Mouse (Mus musculus) forelimb bud, embryonic 11.5 days (tissue): Measurements from ENCODE around the gene Nr5a2.

Source experiments
- DNase-seq: peaks from one replicate; pipeline ENCODE4 v3.0.0-alpha.2; 2012; ENCODE audit warnings: low read depth, low spot score

Gene Nr5a2

GRCm38 (mm10) chr1:136960428-136961012 lies at the start of gene Nr5a2:
TSS of gene Nr5a2 (minus strand) at chr1:136960448.
- no peak for DNase-seq

DNA sequence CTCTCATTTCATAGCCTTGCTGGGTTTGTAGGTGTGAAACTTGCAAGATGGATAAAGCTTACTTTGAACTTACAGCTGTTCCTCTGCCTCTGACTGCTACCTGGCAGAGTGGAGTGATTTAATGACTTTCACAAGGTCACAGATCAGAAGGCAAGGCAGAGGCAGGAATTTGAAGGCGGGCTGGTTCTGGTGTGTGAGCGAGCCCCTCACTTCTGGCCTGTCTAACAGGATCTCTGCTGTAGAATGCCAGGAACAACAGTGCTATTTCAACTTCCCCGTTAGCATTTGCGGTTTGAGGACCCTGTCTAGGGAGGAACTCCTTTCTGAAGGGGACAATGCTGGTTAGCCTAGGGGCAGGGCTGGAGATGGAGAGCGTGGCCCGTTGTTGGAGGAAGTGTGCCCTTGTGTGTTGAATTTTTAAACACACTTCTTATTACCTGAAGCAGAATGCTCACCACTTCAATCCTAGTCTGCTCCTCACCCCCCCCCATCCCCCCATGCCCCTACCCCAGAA lies 48.5 kb upstream of the Nr5a2 start:
- DNase-seq, result no peak

- DNase-seq, result no peak
Measured at GRCm38 (mm10) chr1:137003816-137004215, 43.6 kb upstream of the Nr5a2 start.

- DNase-seq, result no peak
Measured at GRCm38 (mm10) chr1:137003144-137003543, 42.9 kb upstream of the Nr5a2 start.

DNA sequence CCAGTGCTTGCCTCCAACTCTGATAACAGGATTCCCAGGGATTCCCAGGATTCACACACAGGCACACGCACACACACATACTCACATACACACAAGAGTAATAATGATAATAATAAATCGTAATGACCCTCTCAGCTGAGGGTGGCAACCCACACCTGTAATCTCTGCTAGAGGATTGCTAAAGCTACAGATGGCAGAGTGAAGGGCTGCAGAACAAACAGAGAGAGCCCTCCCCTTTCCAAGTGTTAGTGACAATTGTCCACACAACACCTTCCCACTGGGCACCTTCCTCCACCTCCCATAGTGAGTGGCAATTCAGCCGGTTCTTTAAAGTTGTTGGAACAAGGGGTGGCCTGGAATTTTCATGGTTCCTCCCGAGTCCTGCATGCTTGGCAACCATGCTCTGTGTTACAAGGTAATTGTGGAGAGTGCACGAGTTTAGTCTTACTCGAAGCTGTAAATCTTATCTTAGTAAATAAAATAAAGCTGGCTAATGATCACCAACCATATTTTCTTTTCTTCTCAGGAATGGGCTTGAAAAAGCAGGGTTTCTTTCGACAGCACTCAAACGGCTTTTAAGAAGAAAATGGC lies 31.6 kb upstream of the Nr5a2 start:
- no peak for DNase-seq

DNA sequence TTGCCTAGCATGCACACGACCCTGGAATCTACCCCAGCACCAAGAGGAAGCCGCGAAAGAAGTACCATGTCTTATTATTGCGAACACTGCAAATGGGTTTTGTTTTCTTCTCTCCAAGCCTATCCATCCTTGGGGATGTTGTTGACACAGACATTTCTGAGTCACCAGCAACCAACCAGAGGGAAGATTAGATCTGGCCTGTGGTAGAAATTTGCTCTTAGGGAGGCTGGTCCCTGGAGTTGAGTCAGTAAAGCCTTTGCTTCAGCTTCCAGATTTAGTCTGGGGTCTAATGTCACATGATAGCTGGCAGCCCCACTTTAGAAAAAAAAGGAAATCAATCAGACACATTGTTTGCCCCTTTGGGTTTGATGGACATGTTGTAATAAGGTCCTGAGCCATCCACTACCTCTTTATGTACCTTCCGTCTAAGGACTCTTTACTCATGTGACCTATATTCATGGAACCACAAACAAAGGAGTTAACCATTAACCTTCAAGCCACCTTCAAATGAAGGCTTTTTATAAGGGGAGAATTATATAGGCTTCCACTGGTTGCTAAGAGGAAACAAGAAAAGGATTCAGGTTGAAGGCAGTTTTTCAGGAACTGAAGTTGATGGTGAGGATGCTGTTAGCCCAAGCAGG lies 20.1 kb upstream of the Nr5a2 start:
- no peak for DNase-seq

- DNase-seq, result no peak
Measured at GRCm38 (mm10) chr1:136977867-136978266, 17.6 kb upstream of the Nr5a2 start.

DNA sequence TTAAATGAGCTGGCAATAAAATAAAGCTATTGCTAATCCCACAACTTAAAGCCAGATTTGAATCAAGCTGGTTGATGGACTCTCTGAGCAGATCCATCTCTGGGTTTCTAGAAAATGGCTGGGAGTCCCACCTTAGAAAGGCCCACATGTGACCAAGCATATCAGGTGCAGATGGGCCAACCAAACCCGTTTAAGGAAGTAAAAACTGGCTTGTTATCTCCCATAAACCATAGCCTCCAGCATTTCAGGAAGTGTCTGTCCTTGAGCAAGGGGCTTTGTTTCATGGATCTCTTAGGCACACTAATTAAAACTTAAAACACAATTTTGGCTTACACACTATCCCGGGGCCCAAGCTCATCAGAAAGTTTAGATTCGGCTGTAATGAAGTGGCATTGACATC lies 13.8 kb upstream of the Nr5a2 start:
- DNase-seq, result no peak

GRCm38 (mm10) chr1:136973016-136973415 lies 12.8 kb upstream of the Nr5a2 start:
- DNase-seq, result no peak

- no peak for DNase-seq
Measured at GRCm38 (mm10) chr1:136970995-136971394, 10.7 kb upstream of the Nr5a2 start.

- DNase-seq, result no peak
Measured at GRCm38 (mm10) chr1:136966728-136967386, 6.6 kb upstream of the Nr5a2 start.

GRCm38 (mm10) chr1:136959491-136959890 lies 757 bp downstream of the Nr5a2 start:
- no peak for DNase-seq

DNA sequence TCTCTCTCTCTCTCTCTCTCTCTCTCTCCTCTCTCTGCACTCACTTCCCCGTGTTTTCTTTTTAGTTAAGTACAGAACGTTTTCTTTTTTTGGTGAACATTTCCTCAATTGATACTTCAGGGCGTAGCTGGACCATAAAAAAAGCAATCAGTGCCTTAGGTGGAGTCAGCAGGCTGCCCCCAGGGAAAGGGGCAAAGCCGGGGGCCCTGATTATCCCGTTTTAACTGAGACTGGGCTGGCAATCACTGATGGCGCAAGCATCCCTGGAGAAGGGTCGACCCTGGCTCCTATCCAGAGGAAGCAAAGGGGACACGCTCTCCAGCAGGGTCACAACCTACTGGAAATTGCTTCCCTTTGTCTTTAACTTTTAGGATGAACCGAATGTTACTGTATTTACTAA lies 1.6 kb downstream of the Nr5a2 start:
- no peak for DNase-seq

GRCm38 (mm10) chr1:136958185-136958584 lies 2.1 kb downstream of the Nr5a2 start:
- peak; percentile 35 for DNase-seq

DNA sequence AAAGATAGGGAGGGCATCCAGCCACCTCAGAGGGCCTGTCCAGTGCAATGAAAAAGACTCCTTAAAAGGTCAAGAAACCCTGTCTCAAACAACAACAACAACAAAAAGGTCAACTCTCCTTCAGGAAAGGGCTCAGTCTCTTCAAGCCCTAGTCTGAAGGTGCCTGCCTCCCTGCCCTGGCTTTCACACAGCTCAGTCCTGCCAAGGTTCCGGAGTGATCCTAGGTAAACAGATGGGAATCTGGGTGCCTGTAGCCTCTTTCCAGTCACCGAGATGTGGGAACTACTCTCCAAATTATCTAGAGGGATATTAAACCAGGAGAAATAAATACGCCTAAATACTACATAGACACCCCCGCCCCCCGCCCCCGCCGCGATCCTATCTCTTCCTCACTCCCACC lies 2.6 kb downstream of the Nr5a2 start:
- DNase-seq, result no peak

DNA sequence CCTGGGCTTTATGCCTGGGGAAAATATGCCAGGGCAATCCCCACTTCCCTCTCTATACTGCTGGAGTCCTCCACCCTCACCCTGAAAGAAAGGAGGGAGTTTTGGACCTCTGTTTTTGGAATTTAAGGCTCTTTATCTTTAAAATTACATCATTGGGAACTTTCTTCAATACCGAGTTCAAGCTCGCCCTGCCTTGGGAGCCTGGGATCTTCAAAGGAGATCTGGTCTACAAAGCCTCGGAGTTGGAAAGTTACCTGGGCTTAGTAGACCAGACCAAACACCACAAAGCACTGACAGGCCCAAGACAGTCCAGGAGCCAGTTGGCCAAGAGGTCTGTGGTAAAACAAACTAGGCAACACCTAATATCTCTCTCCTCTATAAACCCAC lies 6.1 kb downstream of the Nr5a2 start:
- no peak for DNase-seq

GRCm38 (mm10) chr1:136953444-136954107 lies 6.7 kb downstream of the Nr5a2 start:
- DNase-seq, result no peak

DNA sequence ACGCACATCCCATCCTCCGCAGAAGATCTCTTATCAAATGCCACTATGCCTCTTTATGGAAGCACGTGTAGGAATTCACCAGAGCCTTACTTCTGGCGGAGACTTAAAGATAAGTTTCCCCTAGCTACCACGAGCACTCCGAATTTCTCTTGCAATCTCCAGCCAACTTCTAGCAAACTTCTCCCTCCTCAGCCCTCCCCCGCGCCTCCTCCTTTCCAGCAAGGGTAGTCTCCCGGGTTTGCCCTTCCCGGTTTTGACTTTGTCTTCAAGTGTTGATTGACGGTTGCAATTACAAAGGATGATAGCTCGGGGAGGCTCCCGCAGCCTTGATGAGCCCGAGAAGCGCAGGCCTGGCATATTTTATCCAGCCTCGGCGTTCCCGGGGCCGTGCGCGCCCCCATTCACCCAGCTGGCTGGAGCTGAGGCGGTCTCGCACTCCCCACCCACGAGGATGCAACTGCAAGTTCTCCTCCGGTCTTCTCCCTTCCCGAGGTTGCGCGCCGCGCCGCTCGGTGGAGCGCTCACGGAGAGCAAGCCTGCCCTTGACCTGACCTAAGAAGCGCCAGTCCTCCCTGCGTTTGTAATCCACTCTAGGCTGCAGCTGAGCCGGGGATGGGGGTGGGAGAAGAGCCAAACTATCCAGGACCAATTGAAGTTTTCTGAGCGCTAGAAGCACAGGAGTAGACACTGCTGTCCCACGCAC lies 7.5 kb downstream of the Nr5a2 start:
- peak; percentile 28 for DNase-seq

- no peak for DNase-seq
Measured at GRCm38 (mm10) chr1:136951946-136952531, 8.2 kb downstream of the Nr5a2 start.

GRCm38 (mm10) chr1:136951155-136951650 lies 9.0 kb downstream of the Nr5a2 start:
- no peak for DNase-seq

DNA sequence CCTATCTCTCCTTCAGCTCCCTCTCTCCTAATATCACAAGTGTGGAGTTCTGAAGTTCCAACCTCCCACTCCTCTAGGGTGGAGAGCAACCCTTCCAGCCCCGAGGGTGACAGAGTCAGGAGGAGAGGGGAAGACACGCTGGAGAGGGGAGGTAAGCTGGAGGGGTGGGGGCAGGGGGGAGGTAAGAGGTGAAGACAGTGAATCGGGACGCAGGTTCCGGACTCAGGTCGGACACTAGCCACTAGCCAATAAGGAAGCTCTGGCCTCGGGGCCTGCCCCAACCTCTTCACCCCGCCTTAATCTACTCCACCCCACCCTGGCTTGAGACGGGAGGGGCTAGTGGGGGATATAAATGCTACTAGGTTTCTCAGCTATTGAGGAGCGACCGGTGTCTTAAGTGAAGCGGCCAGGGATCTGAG lies 10.9 kb downstream of the Nr5a2 start:
- DNase-seq, result no peak
